Mouse (Mus musculus) hindbrain, embryonic 15.5 days (tissue): ENCODE data around the gene Dph7. TPM values are rescaled to one million over a fixed set of nuclear protein-coding genes. Genes with fewer than 3 reads are reported as not detected.

ENCODE experiments used
- microRNA-seq: library from miRNA; unstranded; fragments of <30 nt; microRNA quantifications from one replicate; pipeline ENCODE4, GENCODE M21; 2016
- polyA plus RNA-seq: library from polyadenylated mRNA; unstranded; fragments of >200 nt; fragmentation: Nextera tagmentation; extraction: Ambion mirVana; gene quantifications from 2 replicates; pipeline ENCODE4 v1.2.1, GENCODE M21; 2015

Gene Dph7
- polyA plus RNA-seq, 1 experiment from 2014 or later, result 36.0 TPM

Small RNAs within 50 kb of the gene (microRNA-seq; reads per million reads assigned to microRNA genes)
- not detected for gene Gm22875

Other genes with a start within 250 kb of the Dph7 start
- gene Cacna1b, start 199.2 kb upstream of the Dph7 start, polyA plus RNA-seq, result 13.4 and 17.5 TPM in 2 replicates
- gene Ehmt1, start 42.8 kb upstream of the Dph7 start, polyA plus RNA-seq, result 89.4 and 90.3 TPM in 2 replicates
- 37.8 and 41.5 TPM in 2 replicates for gene Arrdc1, start 27.1 kb upstream of the Dph7 start, polyA plus RNA-seq
- 23.8 and 25.4 TPM in 2 replicates for gene Zmynd19, start 12.6 kb upstream of the Dph7 start, polyA plus RNA-seq
- gene Mrpl41, start 12.7 kb downstream of the Dph7 start, polyA plus RNA-seq, result 157 and 171 TPM in 2 replicates
- 3.3 and 3.9 TPM in 2 replicates for gene Pnpla7, start 13.6 kb downstream of the Dph7 start, polyA plus RNA-seq
- 166 and 188 TPM in 2 replicates for gene Nsmf, start 92.0 kb downstream of the Dph7 start, polyA plus RNA-seq
- gene Entpd8, start 117.9 kb downstream of the Dph7 start, polyA plus RNA-seq, result 0.12 TPM in 1 of 2 replicates, not detected in the other
- gene Noxa1, start 132.7 kb downstream of the Dph7 start, polyA plus RNA-seq, result not detected in 2 replicates
- gene Nrarp, start 218.4 kb downstream of the Dph7 start, polyA plus RNA-seq, result 18.9 and 20.2 TPM in 2 replicates
- gene Tor4a, start 234.5 kb downstream of the Dph7 start, polyA plus RNA-seq, result 1.9 and 2.3 TPM in 2 replicates
- 108 and 112 TPM in 2 replicates for gene Nelfb, start 249.1 kb downstream of the Dph7 start, polyA plus RNA-seq